Mouse (Mus musculus): ENCODE results near the gene Hjurp. TPM values are rescaled to one million over a fixed set of nuclear protein-coding genes. Genes with fewer than 3 reads are reported as not detected.

Hjurp gene
- polyA plus RNA-seq, 1 experiment from 2014 or later = 182 TPM

DNA sequence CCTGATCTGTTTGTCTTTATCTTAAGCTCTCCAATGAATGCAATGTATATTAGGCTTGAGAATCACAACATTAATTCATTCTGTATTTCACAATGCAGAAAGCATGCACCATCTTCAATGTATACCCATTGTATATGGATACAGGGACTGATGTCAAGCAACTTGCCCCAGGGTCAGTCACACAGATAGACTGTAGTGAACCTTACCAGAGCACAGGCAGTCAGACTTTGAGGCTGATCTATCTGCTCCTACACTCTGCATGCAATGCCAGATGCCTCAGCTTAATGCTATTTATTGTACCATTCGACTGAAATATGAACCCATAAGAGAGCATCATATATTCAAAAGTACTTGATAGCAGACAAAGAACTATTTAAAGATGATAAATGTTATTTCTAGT lies 13.1 kb upstream of the Hjurp start:
- Histone ChIP-seq H3K4me2 (ENCODE audit: low read length) (no peak overlapping the region), H3K27me3 (replicated peaks; ENCODE audit: control insufficient read depth, insufficient read depth, low read length) (no peaks in the 10 kb centered on the region), H3K27ac (ENCODE audit: low read depth) (no peak overlapping the region), H3K36me3 (ENCODE audit: control insufficient read depth, insufficient read depth, low read length) (no peaks in the 10 kb centered on the region), H3K4me3 (ENCODE audit: low read depth, low read length) (no peak overlapping the region), H3K9me3 (ENCODE audit: control insufficient read depth, low read length) (peaks cover 36% of the 10 kb centered on the region), H3K9ac (ENCODE audit: low read length) (no peak overlapping the region), H3K4me1 (replicated peaks; ENCODE audit: control insufficient read depth, insufficient read depth, low read length) (no peaks in the 10 kb centered on the region)
- no peak for ATAC-seq (replicated peaks; ENCODE audit: low FRiP score, low TSS enrichment, low read depth)
- no peak for DNase-seq (ENCODE audit: low spot score)
- 73% methylated on average over 1 of the region's 1 CpGs for WGBS

DNA sequence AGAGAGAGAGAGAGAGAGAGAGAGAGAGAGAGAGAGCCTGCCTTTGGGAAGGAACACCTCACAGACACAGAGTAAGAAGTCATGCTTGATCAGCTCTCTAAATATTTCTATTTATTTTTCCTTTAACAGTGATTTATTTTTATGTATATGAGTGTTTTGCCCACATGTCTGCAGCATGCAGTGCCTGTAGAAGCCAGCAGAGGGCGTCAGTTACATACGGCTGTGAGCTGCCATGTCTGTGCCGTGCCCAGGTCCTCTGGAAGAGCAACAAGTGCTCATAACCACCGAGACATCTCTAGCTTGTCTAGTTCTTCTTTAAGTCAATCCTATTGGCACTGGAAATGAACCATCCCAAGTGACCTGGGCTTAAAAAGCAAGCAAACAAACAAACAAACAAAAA lies 12.5 kb upstream of the Hjurp start:
- Histone ChIP-seq H3K27me3 (replicated peaks; ENCODE audit: control insufficient read depth, insufficient read depth, low read length) (no peaks in the 10 kb centered on the region), H3K4me1 (replicated peaks; ENCODE audit: control insufficient read depth, insufficient read depth, low read length) (no peaks in the 10 kb centered on the region), H3K4me3 (ENCODE audit: low read depth, low read length) (no peak overlapping the region), H3K27ac (ENCODE audit: low read depth) (no peak overlapping the region), H3K4me2 (ENCODE audit: low read length) (no peak overlapping the region), H3K9me3 (ENCODE audit: control insufficient read depth, low read length) (peaks cover 35% of the 10 kb centered on the region), H3K9ac (ENCODE audit: low read length) (no peak overlapping the region), H3K36me3 (ENCODE audit: control insufficient read depth, insufficient read depth, low read length) (no peaks in the 10 kb centered on the region)
- WGBS = 40% methylated on average over 4 of the region's 4 CpGs
- ATAC-seq (replicated peaks; ENCODE audit: low FRiP score, low TSS enrichment, low read depth) (no peak), DNase-seq (ENCODE audit: low spot score) (peak; percentile 79)

DNA sequence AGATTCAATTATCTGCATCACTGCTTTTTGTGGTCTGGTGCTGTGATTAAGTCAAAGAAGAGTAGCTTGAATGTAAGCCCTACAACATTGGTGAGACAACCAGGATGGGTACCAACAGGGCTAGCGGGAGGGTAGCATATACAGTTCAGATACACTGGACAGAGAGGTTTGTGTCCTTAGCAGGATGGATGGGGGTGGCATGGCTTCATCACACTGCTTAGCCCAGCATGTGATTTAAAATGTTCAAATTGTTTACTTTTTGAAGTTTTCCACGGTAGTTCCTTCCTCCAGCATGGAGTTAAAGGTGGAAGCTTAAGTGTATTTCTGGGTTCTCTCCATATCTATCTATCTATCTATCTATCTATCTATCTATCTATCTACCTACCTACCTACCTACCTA lies 11.7 kb upstream of the Hjurp start:
- Histone ChIP-seq H3K4me1 (replicated peaks; ENCODE audit: control insufficient read depth, insufficient read depth, low read length) (no peaks in the 10 kb centered on the region), H3K27ac (ENCODE audit: low read depth) (no peak overlapping the region), H3K4me2 (ENCODE audit: low read length) (no peak overlapping the region), H3K36me3 (ENCODE audit: control insufficient read depth, insufficient read depth, low read length) (no peaks in the 10 kb centered on the region), H3K27me3 (replicated peaks; ENCODE audit: control insufficient read depth, insufficient read depth, low read length) (no peaks in the 10 kb centered on the region), H3K4me3 (ENCODE audit: low read depth, low read length) (no peak overlapping the region), H3K9ac (ENCODE audit: low read length) (no peak overlapping the region), H3K9me3 (ENCODE audit: control insufficient read depth, low read length) (peaks cover 34% of the 10 kb centered on the region)
- no peak for ATAC-seq (replicated peaks; ENCODE audit: low FRiP score, low TSS enrichment, low read depth)
- 48% methylated on average over 2 of the region's 2 CpGs for WGBS
- no peak for DNase-seq (ENCODE audit: low spot score)

DNA sequence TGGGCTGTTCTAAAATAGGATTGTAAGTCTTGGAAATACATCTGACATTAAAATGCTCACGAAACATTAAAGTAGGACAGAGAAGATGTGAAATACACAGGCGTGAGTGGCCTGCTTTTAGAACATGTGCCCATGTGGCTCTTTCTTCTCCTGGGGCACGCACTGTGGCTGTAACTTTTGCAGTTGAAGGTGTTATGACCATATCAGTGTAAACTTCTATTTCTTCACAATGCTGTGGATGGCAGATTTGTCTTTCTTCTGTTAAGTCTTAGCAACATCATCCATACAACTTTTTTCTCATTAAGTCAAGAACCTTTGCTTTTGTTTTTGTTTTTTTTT lies 11.3 kb upstream of the Hjurp start:
- no peak overlapping the region for H3K9ac ChIP-seq (ENCODE audit: low read length)
- no peak overlapping the region for H3K4me3 ChIP-seq (ENCODE audit: low read depth, low read length)
- no peak overlapping the region for H3K4me2 ChIP-seq (ENCODE audit: low read length)
- ATAC-seq (replicated peaks; ENCODE audit: low FRiP score, low TSS enrichment, low read depth) = no peak
- H3K4me1 ChIP-seq (replicated peaks; ENCODE audit: control insufficient read depth, insufficient read depth, low read length) = no peaks in the 10 kb centered on the region
- H3K27me3 ChIP-seq (replicated peaks; ENCODE audit: control insufficient read depth, insufficient read depth, low read length) = no peaks in the 10 kb centered on the region
- DNase-seq (ENCODE audit: low spot score) = no peak
- no peaks in the 10 kb centered on the region for H3K36me3 ChIP-seq (ENCODE audit: control insufficient read depth, insufficient read depth, low read length)
- whole genome bisulfite sequencing = 72% methylated on average over 3 of the region's 3 CpGs
- H3K9me3 ChIP-seq (ENCODE audit: control insufficient read depth, low read length) = peaks cover 34% of the 10 kb centered on the region
- H3K27ac ChIP-seq (ENCODE audit: low read depth) = no peak overlapping the region

DNA sequence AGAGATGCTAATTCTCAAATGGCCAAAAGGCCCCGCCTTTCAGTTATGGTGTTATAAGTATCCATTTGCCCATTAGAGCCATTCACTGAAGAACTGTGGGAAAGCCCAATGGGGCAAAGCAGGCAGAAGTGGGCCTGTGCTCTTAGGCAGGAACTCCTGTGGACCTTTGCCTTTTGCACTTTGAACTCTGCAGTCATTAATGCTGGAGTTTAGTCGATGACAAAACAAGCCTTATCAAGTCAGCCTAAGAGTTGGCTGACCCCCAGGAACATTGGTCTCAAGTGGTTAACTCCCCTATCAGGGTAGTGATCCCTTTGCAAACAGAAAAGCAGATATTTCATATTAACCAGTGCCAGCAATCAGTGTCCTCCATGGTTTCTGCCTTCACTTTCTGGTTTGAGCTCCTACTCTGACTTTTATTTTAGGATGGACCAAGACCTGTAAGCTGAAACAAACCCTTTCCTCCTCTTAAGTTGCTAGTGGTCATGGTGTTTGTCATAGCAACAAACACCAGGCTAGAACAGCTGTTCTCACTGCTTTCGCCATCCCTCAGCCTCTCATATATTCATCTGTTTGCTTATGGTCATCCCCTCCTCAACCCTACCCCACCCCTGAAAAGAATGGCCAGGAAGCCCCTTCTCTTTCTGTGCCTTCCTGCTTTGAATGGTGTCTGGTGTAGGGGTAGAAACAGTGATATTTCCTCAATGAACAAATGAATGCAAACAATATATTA lies 10.8 kb upstream of the Hjurp start:
- no peaks in the 10 kb centered on the region for H3K36me3 ChIP-seq (ENCODE audit: control insufficient read depth, insufficient read depth, low read length)

DNA sequence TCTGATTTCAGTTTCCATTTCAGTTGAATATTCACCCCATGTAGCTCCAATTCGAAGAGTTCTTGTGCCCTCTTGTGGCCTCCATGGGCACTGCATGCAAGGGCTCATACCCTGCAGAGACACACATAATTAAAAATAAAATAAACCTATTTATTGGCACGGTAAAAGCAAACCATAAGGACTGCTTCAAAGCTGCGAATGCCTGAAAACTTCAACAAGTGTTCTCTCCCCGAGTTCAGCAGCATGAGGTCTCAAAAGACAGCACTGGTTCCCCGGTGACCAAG lies 10.2 kb upstream of the Hjurp start:
- Histone ChIP-seq H3K9ac (ENCODE audit: low read length) (no peak overlapping the region), H3K4me3 (ENCODE audit: low read depth, low read length) (no peak overlapping the region), H3K27me3 (replicated peaks; ENCODE audit: control insufficient read depth, insufficient read depth, low read length) (no peaks in the 10 kb centered on the region), H3K27ac (ENCODE audit: low read depth) (no peak overlapping the region), H3K4me1 (replicated peaks; ENCODE audit: control insufficient read depth, insufficient read depth, low read length) (no peaks in the 10 kb centered on the region), H3K4me2 (ENCODE audit: low read length) (no peak overlapping the region), H3K9me3 (ENCODE audit: control insufficient read depth, low read length) (peaks cover 40% of the 10 kb centered on the region), H3K36me3 (ENCODE audit: control insufficient read depth, insufficient read depth, low read length) (no peaks in the 10 kb centered on the region)
- ATAC-seq (replicated peaks; ENCODE audit: low FRiP score, low TSS enrichment, low read depth) (peak; percentile 1; the same call in 1 of the 2 replicates), DNase-seq (ENCODE audit: low spot score) (peak; percentile 94)
- WGBS = 37% methylated on average over 5 of the region's 5 CpGs

More for the DNA sequence above, 10.8 kb upstream of the Hjurp start:
- Histone ChIP-seq H3K4me3 (ENCODE audit: low read depth, low read length) (no peak overlapping the region), H3K27ac (ENCODE audit: low read depth) (no peak overlapping the region), H3K27me3 (replicated peaks; ENCODE audit: control insufficient read depth, insufficient read depth, low read length) (no peaks in the 10 kb centered on the region), H3K9me3 (ENCODE audit: control insufficient read depth, low read length) (peaks cover 34% of the 10 kb centered on the region), H3K4me1 (replicated peaks; ENCODE audit: control insufficient read depth, insufficient read depth, low read length) (no peaks in the 10 kb centered on the region), H3K9ac (ENCODE audit: low read length) (no peak overlapping the region), H3K4me2 (ENCODE audit: low read length) (no peak overlapping the region)
- 38% methylated on average over 3 of the region's 3 CpGs for WGBS
- no peak for DNase-seq (ENCODE audit: low spot score)
- peak; percentile 57 for ATAC-seq (replicated peaks; ENCODE audit: low FRiP score, low TSS enrichment, low read depth)

DNA sequence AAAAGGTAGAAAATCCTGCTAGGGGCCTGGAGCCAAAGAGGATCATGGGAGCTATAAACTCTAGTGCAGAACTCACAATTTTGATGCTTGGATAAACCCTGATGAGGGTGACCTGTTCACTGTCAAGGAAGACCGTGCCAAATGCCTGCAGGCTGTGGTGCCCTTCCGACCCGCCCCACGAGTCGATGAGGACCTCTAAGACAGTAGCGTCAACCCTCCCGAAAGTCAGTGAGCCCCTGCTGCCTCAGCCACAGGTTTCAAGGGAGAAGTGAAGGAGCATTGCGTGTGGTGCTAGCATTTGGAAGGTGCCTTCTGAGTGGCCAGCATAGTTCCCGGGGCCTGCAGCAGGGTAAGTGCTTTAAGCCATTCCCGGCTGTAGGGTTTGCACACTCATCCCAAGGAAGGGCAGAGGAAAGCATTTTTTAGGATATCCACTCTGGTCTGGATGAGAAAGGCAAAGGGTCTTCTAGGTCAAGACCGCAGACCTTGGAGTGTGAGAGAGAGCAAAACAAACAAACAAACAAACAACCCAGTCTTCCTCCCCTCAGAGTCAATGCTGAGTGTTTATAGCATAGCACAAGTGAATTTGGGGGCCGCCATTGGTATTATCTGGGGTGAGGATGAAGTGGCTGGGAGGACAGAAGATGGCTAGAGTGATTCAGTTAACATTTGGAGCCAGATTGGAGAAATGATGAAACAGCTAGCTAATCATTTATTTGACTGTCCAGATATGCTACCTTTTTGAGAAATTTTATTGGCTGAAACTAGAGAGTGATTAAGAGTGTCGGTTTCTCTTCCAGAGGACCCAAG lies 9.7 kb upstream of the Hjurp start:
- no peaks in the 10 kb centered on the region for H3K36me3 ChIP-seq (ENCODE audit: control insufficient read depth, insufficient read depth, low read length)
- no peak for DNase-seq (ENCODE audit: low spot score)
- 73% methylated on average over 13 of the region's 13 CpGs for WGBS
- no peak overlapping the region for H3K4me3 ChIP-seq (ENCODE audit: low read depth, low read length)
- no peaks in the 10 kb centered on the region for H3K27me3 ChIP-seq (replicated peaks; ENCODE audit: control insufficient read depth, insufficient read depth, low read length)
- no peak overlapping the region for H3K9ac ChIP-seq (ENCODE audit: low read length)
- no peak overlapping the region for H3K27ac ChIP-seq (ENCODE audit: low read depth)
- no peak; the same call in 1 of the 2 replicates for ATAC-seq (replicated peaks; ENCODE audit: low FRiP score, low TSS enrichment, low read depth)
- H3K4me2 ChIP-seq (ENCODE audit: low read length) = no peak overlapping the region
- H3K9me3 ChIP-seq (ENCODE audit: control insufficient read depth, low read length) = peaks cover 41% of the 10 kb centered on the region
- H3K4me1 ChIP-seq (replicated peaks; ENCODE audit: control insufficient read depth, insufficient read depth, low read length) = no peaks in the 10 kb centered on the region

DNA sequence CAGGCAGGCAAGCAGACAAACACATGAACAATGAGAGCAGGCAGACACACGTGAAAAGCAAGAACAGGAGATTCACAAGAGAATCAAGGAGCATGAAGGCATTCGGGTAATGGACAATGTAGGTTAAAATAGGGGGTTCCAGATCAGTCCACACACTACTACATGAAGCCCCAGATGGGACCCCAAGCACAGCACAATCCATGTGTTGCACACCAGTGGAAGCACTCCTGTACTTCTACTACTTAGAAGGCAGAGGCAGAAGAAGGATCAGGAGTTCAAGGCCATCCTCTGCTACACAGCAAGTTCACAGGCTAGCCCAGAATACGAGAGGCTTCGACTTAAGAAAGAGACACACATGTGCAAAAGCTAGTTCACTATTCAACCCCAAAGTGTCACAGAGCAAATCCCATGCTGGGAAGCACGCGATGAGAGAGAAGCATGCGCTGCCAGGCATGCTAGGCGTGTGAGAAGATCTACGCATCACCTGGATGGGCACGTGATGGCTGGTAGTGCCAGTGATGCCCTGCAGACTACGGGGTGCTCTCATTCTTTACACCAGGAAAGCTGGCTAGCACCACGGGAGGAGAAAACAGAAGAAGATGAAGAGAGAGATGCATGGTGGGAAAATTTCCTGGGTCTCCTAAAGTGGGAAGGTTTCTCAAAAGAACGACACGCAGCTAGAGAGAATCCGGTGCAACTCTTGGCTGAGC lies 8.9 kb upstream of the Hjurp start:
- 82% methylated on average over 15 of the region's 15 CpGs for WGBS
- Histone ChIP-seq H3K4me3 (ENCODE audit: low read depth, low read length) (no peak overlapping the region), H3K9ac (ENCODE audit: low read length) (no peak overlapping the region), H3K27ac (ENCODE audit: low read depth) (no peak overlapping the region), H3K9me3 (ENCODE audit: control insufficient read depth, low read length) (peaks cover 35% of the 10 kb centered on the region), H3K27me3 (replicated peaks; ENCODE audit: control insufficient read depth, insufficient read depth, low read length) (no peaks in the 10 kb centered on the region), H3K4me2 (ENCODE audit: low read length) (no peak overlapping the region), H3K36me3 (ENCODE audit: control insufficient read depth, insufficient read depth, low read length) (no peaks in the 10 kb centered on the region), H3K4me1 (replicated peaks; ENCODE audit: control insufficient read depth, insufficient read depth, low read length) (no peaks in the 10 kb centered on the region)
- DNase-seq (ENCODE audit: low spot score) (no peak), ATAC-seq (replicated peaks; ENCODE audit: low FRiP score, low TSS enrichment, low read depth) (no peak)

Data from intestine, embryonic 14.5 days (tissue).